Mouse (Mus musculus) erythroblast, embryonic 14.5 days (primary cell): ENCODE data around the gene Cacna1h.

Source experiments
- GATA1 ChIP-seq: IDR thresholded peaks from 2 replicates; pipeline ENCODE4 v1.6.1; 2012; ENCODE audit warnings: low read length, inconsistent platforms, mixed read lengths
- TAL1 ChIP-seq: IDR thresholded peaks from 3 replicates; pipeline ENCODE4 v1.6.1; 2012; ENCODE audit warnings: low read length, inconsistent platforms, mixed read lengths

DNA sequence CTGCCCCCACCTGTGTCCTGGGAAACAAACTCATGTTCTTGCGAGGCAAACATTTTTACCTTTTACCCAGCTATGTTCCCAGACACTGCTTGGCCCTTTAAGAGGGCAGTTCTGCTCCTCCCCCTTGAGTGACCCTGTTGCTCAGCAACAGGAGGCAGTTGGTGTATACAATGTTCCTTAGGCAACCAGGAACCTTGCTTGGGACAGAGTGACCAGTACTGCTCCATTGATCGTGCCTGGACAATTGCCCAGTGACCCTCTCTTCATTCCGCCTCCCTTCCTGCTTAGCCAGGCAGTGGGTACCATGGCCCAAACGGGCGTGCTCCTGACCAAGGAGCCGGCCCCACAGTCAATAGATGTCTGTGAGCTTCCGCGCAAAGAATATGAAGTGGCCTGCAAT is 37.8 kb upstream of the Cacna1h start:
- TF ChIP-seq GATA1 = no peak
- no peak for TF ChIP-seq TAL1
